Mouse (Mus musculus) liver, embryonic 12.5 days (tissue): ENCODE results near the gene Ocln. TPM values are rescaled to one million over a fixed set of nuclear protein-coding genes. Genes with fewer than 3 reads are reported as not detected.

ENCODE experiments used
- ATAC-seq: fragments of 200-750 bp; cut with Nextera tagmentation; 2 replicates; pipeline ENCODE4 v1.8.0; 2017; ENCODE audit warnings: moderate number of reproducible peaks, mild to moderate bottlenecking, moderate library complexity
- H3K27ac ChIP-seq: fragments of 300-500 bp; sonication (generic); 2 replicates; pipeline ENCODE4 v1.5.1; 2016; ENCODE audit warnings: mild to moderate bottlenecking
- H3K27me3 ChIP-seq: fragments of 300-500 bp; sonication (generic); replicated peaks from 2 replicates; pipeline ENCODE4 v1.6.1; 2016; ENCODE audit warnings: mild to moderate bottlenecking, moderate library complexity
- H3K36me3 ChIP-seq: fragments of 300-500 bp; sonication (generic); 2 replicates; pipeline ENCODE4 v1.6.1; 2016; ENCODE audit warnings: mild to moderate bottlenecking, moderate library complexity
- H3K4me1 ChIP-seq: fragments of 300-500 bp; sonication (generic); 2 replicates; pipeline ENCODE4 v1.6.1; 2016
- H3K4me2 ChIP-seq: fragments of 300-500 bp; sonication (generic); 2 replicates; pipeline ENCODE4 v1.6.1; 2016; ENCODE audit warnings: mild to moderate bottlenecking, moderate library complexity
- H3K4me3 ChIP-seq: fragments of 300-500 bp; sonication (generic); 2 replicates; pipeline ENCODE4 v1.5.1; 2016; ENCODE audit warnings: mild to moderate bottlenecking, moderate library complexity
- H3K9ac ChIP-seq: fragments of 300-500 bp; sonication (generic); 2 replicates; pipeline ENCODE4 v1.6.1; 2016; ENCODE audit warnings: mild to moderate bottlenecking, moderate library complexity
- H3K9me3 ChIP-seq: fragments of 300-500 bp; sonication (generic); replicated peaks from 2 replicates; pipeline ENCODE4 v1.6.1; 2016; ENCODE audit warnings: mild to moderate bottlenecking, moderate library complexity
- WGBS: fragments of 180-500 bp; shearing (Covaris S2); methylation state at CpG from one replicate; pipeline ENCODE4 v1.1.7; 2016; ENCODE audit not compliant: insufficient replicate concordance; 5-methylcytosine and 5-hydroxymethylcytosine counted together
- polyA plus RNA-seq: library from polyadenylated mRNA; unstranded; fragments of >200 nt; fragmentation: Nextera tagmentation; extraction: Ambion mirVana; gene quantifications from 2 replicates; pipeline ENCODE4 v1.2.1, GENCODE M21; 2016

The Ocln gene
- polyA plus RNA-seq, result 6.7 and 6.9 TPM in 2 replicates

- Histone ChIP-seq H3K4me1 (peaks cover 11% of the 10 kb centered on the region), H3K9ac (peak within 1 kb of the TSS; percentile 56), H3K4me2 (peak within 1 kb of the TSS; percentile 74), H3K9me3 (no peaks in the 10 kb centered on the region), H3K27me3 (peaks cover 60% of the 10 kb centered on the region), H3K4me3 (peak within 1 kb of the TSS; percentile 60), H3K36me3 (no peaks in the 10 kb centered on the region), H3K27ac (no peak within 1 kb of the TSS)
- 2% methylated on average over 45 of the region's 45 CpGs for WGBS
- peak; percentile 61 for ATAC-seq
Measured at GRCm38 (mm10) chr13:100552369-100553041, at the start of gene Ocln. Gene Ocln, minus strand, starts transcription at chr13:100552718.

- 26% methylated on average over 8 of the region's 8 CpGs for WGBS
- Histone ChIP-seq H3K27me3 (no peaks in the 10 kb centered on the region), H3K9me3 (no peaks in the 10 kb centered on the region), H3K9ac (peak overlapping the region; percentile 49; the same call in 1 of the 2 replicates), H3K36me3 (no peaks in the 10 kb centered on the region), H3K4me1 (peaks cover 17% of the 10 kb centered on the region), H3K4me2 (peak overlapping the region; percentile 62), H3K4me3 (peak overlapping the region; percentile 40), H3K27ac (peak overlapping the region; percentile 54; the same call in 1 of the 2 replicates)
- ATAC-seq, result peak; percentile 63
Measured at GRCm38 (mm10) chr13:100601034-100601433, 48.5 kb upstream of the Ocln start.

GRCm38 (mm10) chr13:100600317-100600716, 47.8 kb upstream of the Ocln start:
- H3K4me2 ChIP-seq, result peak overlapping the region; percentile 62
- no peaks in the 10 kb centered on the region for H3K9me3 ChIP-seq
- H3K27ac ChIP-seq, result peak overlapping the region; percentile 54; the same call in 1 of the 2 replicates
- peaks cover 17% of the 10 kb centered on the region for H3K4me1 ChIP-seq
- H3K9ac ChIP-seq, result peak overlapping the region; percentile 49
- H3K36me3 ChIP-seq, result no peaks in the 10 kb centered on the region
- no peak for ATAC-seq
- H3K4me3 ChIP-seq, result peak overlapping the region; percentile 40
- 49% methylated on average over 12 of the region's 12 CpGs for WGBS
- no peaks in the 10 kb centered on the region for H3K27me3 ChIP-seq

GRCm38 (mm10) chr13:100597284-100597683, 44.8 kb upstream of the Ocln start:
- H3K9me3 ChIP-seq, result no peaks in the 10 kb centered on the region
- no peak overlapping the region for H3K4me3 ChIP-seq
- no peak overlapping the region for H3K27ac ChIP-seq
- H3K4me2 ChIP-seq, result no peak overlapping the region
- H3K36me3 ChIP-seq, result no peaks in the 10 kb centered on the region
- no peaks in the 10 kb centered on the region for H3K27me3 ChIP-seq
- 77% methylated on average over 9 of the region's 9 CpGs for WGBS
- peaks cover 17% of the 10 kb centered on the region for H3K4me1 ChIP-seq
- H3K9ac ChIP-seq, result no peak overlapping the region
- ATAC-seq, result no peak

- Histone ChIP-seq H3K9me3 (no peaks in the 10 kb centered on the region), H3K4me1 (peaks cover 3% of the 10 kb centered on the region), H3K4me2 (no peak overlapping the region), H3K27ac (no peak overlapping the region), H3K4me3 (no peak overlapping the region), H3K9ac (no peak overlapping the region), H3K27me3 (no peaks in the 10 kb centered on the region), H3K36me3 (no peaks in the 10 kb centered on the region)
- ATAC-seq, result no peak
- WGBS, result 67% methylated on average over 3 of the region's 3 CpGs
Measured at GRCm38 (mm10) chr13:100595552-100595885, 43.0 kb upstream of the Ocln start.

- 64% methylated on average over 5 of the region's 5 CpGs for WGBS
- Histone ChIP-seq H3K27me3 (no peaks in the 10 kb centered on the region), H3K4me3 (no peak overlapping the region), H3K36me3 (no peaks in the 10 kb centered on the region), H3K9me3 (no peaks in the 10 kb centered on the region), H3K9ac (no peak overlapping the region), H3K4me1 (no peaks in the 10 kb centered on the region), H3K4me2 (no peak overlapping the region), H3K27ac (no peak overlapping the region)
- no peak for ATAC-seq
Measured at GRCm38 (mm10) chr13:100594838-100595551, 42.5 kb upstream of the Ocln start.

GRCm38 (mm10) chr13:100594041-100594792, 41.7 kb upstream of the Ocln start:
- Histone ChIP-seq H3K4me3 (peak overlapping the region; percentile 32), H3K9ac (peak overlapping the region; percentile 41; the same call in 1 of the 2 replicates), H3K4me2 (peak overlapping the region; percentile 53), H3K4me1 (no peaks in the 10 kb centered on the region), H3K9me3 (no peaks in the 10 kb centered on the region), H3K27me3 (no peaks in the 10 kb centered on the region), H3K27ac (peak overlapping the region; percentile 78), H3K36me3 (no peaks in the 10 kb centered on the region)
- peak; percentile 73 for ATAC-seq
- 61% methylated on average over 11 of the region's 17 CpGs for WGBS

GRCm38 (mm10) chr13:100588646-100589045, 36.1 kb upstream of the Ocln start:
- Histone ChIP-seq H3K27me3 (no peaks in the 10 kb centered on the region), H3K9me3 (no peaks in the 10 kb centered on the region), H3K4me1 (no peaks in the 10 kb centered on the region), H3K36me3 (peaks cover 17% of the 10 kb centered on the region), H3K27ac (0 out of 2 replicates have a peak overlapping the region, but pooled peaks have one; percentile 37), H3K4me2 (peak overlapping the region; percentile 38), H3K4me3 (peak overlapping the region; percentile 41), H3K9ac (0 out of 2 replicates have a peak overlapping the region, but pooled peaks have one; percentile 41)
- 75% methylated on average over 12 of the region's 12 CpGs for WGBS
- no peak; the same call in 1 of the 2 replicates for ATAC-seq

GRCm38 (mm10) chr13:100582144-100582543, 29.6 kb upstream of the Ocln start:
- H3K27ac ChIP-seq, result no peak overlapping the region
- H3K4me2 ChIP-seq, result no peak overlapping the region
- no peak overlapping the region for H3K9ac ChIP-seq
- no peaks in the 10 kb centered on the region for H3K9me3 ChIP-seq
- no peaks in the 10 kb centered on the region for H3K27me3 ChIP-seq
- H3K36me3 ChIP-seq, result 0 out of 2 replicates have a peak, but pooled peaks cover under 1% of the 10 kb centered on the region
- WGBS, result 53% methylated on average over 6 of the region's 6 CpGs
- peaks cover 6% of the 10 kb centered on the region; the same call in 1 of the 2 replicates for H3K4me1 ChIP-seq
- no peak overlapping the region for H3K4me3 ChIP-seq
- ATAC-seq, result no peak

GRCm38 (mm10) chr13:100581701-100582100, 29.2 kb upstream of the Ocln start:
- no peak for ATAC-seq
- H3K9me3 ChIP-seq, result no peaks in the 10 kb centered on the region
- no peaks in the 10 kb centered on the region for H3K36me3 ChIP-seq
- no peak overlapping the region for H3K4me2 ChIP-seq
- WGBS, result 51% methylated on average over 3 of the region's 3 CpGs
- H3K4me3 ChIP-seq, result no peak overlapping the region
- H3K27ac ChIP-seq, result no peak overlapping the region
- H3K9ac ChIP-seq, result no peak overlapping the region
- no peaks in the 10 kb centered on the region for H3K27me3 ChIP-seq
- peaks cover 6% of the 10 kb centered on the region; the same call in 1 of the 2 replicates for H3K4me1 ChIP-seq

GRCm38 (mm10) chr13:100579951-100580350, 27.4 kb upstream of the Ocln start:
- ATAC-seq, result no peak
- no peak overlapping the region for H3K4me3 ChIP-seq
- peaks cover 16% of the 10 kb centered on the region for H3K4me1 ChIP-seq
- no peaks in the 10 kb centered on the region for H3K27me3 ChIP-seq
- no peaks in the 10 kb centered on the region for H3K9me3 ChIP-seq
- H3K4me2 ChIP-seq, result no peak overlapping the region
- no peak overlapping the region for H3K27ac ChIP-seq
- H3K9ac ChIP-seq, result no peak overlapping the region
- no peaks in the 10 kb centered on the region for H3K36me3 ChIP-seq

- no peaks in the 10 kb centered on the region for H3K9me3 ChIP-seq
- no peaks in the 10 kb centered on the region for H3K36me3 ChIP-seq
- no peaks in the 10 kb centered on the region for H3K27me3 ChIP-seq
- no peak overlapping the region for H3K4me2 ChIP-seq
- no peak overlapping the region for H3K9ac ChIP-seq
- peaks cover 16% of the 10 kb centered on the region for H3K4me1 ChIP-seq
- peak; percentile 49; the same call in 1 of the 2 replicates for ATAC-seq
- no peak overlapping the region for H3K27ac ChIP-seq
- H3K4me3 ChIP-seq, result no peak overlapping the region
- 40% methylated on average over 3 of the region's 3 CpGs for WGBS
Measured at GRCm38 (mm10) chr13:100579220-100579619, 26.7 kb upstream of the Ocln start.
